Mouse (Mus musculus): Measurements from ENCODE around the gene Tepp. TPM values are rescaled to one million over a fixed set of nuclear protein-coding genes. Genes with fewer than 3 reads are reported as not detected.

The Tepp gene
- polyA plus RNA-seq, 1 experiment from 2014 or later: 0.29 TPM

DNA sequence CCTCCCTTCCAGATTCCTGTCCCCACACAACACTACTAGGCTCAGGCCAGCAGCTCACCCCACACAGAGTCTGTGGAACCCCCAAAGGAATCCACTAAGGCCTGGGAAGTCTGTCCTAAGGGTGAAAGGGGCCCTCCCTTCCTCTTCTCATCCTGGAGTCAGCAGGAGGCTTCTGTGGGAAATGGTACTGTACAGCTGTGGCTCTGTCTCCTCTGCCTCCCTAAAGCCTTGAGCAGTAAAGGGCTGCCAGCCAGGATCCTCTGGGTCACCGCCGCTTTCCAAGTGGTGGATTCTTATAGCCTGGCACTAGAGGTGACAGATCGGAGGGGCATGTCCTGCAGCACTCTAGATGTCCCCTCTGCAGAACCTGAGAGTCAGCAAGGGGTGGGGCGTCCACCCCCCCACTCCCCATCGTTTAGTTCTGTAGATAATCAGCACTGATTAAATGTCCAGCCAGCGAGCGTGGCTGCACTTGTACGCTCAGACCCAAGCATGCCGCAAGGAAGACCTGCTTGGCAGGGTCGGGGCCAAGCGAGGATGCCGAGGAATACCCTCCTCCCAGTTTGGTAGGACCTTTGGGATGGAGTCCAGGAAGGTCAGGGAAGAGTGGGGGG is 63.1 kb downstream of the Tepp start:
- 86% methylated on average over 12 of the region's 12 CpGs for WGBS
- no peaks in the 10 kb centered on the region for H3K27me3 ChIP-seq (ENCODE audit: control insufficient read depth, insufficient read depth, low read length)
- ATAC-seq (ENCODE audit: low FRiP score): no peak
- no peak for DNase-seq (ENCODE audit: low spot score, missing footprints)
- H3K9ac ChIP-seq (ENCODE audit: low read length): no peak overlapping the region
- no peaks in the 10 kb centered on the region for H3K4me1 ChIP-seq (ENCODE audit: control insufficient read depth, insufficient read depth, low read length)
- no peak overlapping the region for H3K27ac ChIP-seq (ENCODE audit: low read depth, low read length)
- no peaks in the 10 kb centered on the region for H3K9me3 ChIP-seq (ENCODE audit: control insufficient read depth, low read length)
- H3K4me2 ChIP-seq: no peak overlapping the region
- peaks cover 2% of the 10 kb centered on the region; the same call in 1 of the 2 replicates for H3K36me3 ChIP-seq (ENCODE audit: control insufficient read depth, insufficient read depth, low read length)
- no peak overlapping the region for H3K4me3 ChIP-seq (ENCODE audit: low read depth, low read length)

DNA sequence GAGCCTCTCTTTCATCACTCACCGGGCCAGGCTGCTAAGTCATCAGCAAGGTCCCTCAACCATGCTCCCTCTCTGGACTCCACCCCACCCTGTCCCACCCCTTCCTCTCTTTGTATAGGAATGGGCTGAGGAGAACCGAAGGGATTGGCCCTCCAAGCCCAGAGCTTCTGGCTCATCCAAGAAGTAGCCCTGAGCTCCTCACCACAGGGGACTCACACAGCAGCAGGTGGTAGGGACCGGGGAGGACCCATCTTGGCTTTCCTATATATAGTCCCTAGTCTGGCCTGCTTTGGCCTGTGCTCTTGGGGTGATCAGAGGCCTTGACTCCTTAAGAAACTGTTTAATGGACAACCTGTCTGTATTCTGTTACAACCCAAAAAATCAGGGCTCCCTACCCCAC is 64.1 kb downstream of the Tepp start:
- Histone ChIP-seq H3K9me3 (ENCODE audit: control insufficient read depth, low read length) (no peaks in the 10 kb centered on the region), H3K4me3 (ENCODE audit: low read depth, low read length) (no peak overlapping the region), H3K9ac (ENCODE audit: low read length) (no peak overlapping the region), H3K27ac (ENCODE audit: low read depth, low read length) (no peak overlapping the region), H3K27me3 (ENCODE audit: control insufficient read depth, insufficient read depth, low read length) (no peaks in the 10 kb centered on the region), H3K4me2 (no peak overlapping the region), H3K4me1 (ENCODE audit: control insufficient read depth, insufficient read depth, low read length) (no peaks in the 10 kb centered on the region), H3K36me3 (ENCODE audit: control insufficient read depth, insufficient read depth, low read length) (peaks cover 2% of the 10 kb centered on the region; the same call in 1 of the 2 replicates)
- WGBS: 92% methylated on average over 3 of the region's 3 CpGs
- DNase-seq (ENCODE audit: low spot score, missing footprints) (no peak), ATAC-seq (ENCODE audit: low FRiP score) (no peak)

DNA sequence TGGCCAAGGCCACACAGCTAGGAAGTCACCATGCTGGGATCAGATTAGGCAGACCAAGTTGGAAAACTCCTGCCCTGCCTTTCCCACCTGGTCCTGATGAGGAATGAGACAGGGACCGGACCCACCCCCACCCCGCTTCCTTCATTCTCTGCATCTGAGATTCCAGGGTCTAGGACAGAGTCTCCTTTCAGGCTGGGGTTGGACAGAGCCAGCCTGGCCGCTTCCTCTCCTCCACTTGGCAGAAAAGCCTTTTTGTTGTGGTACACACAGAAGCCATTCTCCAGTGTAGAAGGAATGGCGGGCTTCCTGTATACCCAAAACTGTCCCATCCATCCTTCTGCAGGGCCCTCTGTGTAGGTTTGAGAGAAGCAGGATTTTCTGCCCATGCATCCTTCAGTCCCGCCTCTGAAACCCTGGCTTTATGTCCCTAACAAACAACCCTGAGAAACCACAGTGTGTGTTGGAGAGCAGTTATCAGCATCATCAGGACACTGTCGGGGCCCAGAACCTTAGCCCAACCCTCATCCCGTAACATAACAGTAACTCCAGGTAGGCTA is 65.1 kb downstream of the Tepp start:
- DNase-seq (ENCODE audit: low spot score, missing footprints) (peak; percentile 60), ATAC-seq (ENCODE audit: low FRiP score) (no peak)
- Histone ChIP-seq H3K27me3 (ENCODE audit: control insufficient read depth, insufficient read depth, low read length) (no peaks in the 10 kb centered on the region), H3K9ac (ENCODE audit: low read length) (no peak overlapping the region), H3K9me3 (ENCODE audit: control insufficient read depth, low read length) (no peaks in the 10 kb centered on the region), H3K36me3 (ENCODE audit: control insufficient read depth, insufficient read depth, low read length) (peaks cover 2% of the 10 kb centered on the region; the same call in 1 of the 2 replicates), H3K4me2 (no peak overlapping the region), H3K27ac (ENCODE audit: low read depth, low read length) (no peak overlapping the region), H3K4me1 (ENCODE audit: control insufficient read depth, insufficient read depth, low read length) (no peaks in the 10 kb centered on the region), H3K4me3 (ENCODE audit: low read depth, low read length) (no peak overlapping the region)
- 84% methylated on average over 7 of the region's 7 CpGs for WGBS

Other genes starting within 250 kb of the Tepp start
- 27.8 and 30.9 TPM in 2 replicates for gene Katnb1, start 229.4 kb upstream of the Tepp start, polyA plus RNA-seq (2014; fragmentation: Nextera tagmentation; extraction: Ambion mirVana)
- gene Kifc3, start 107.8 kb upstream of the Tepp start, polyA plus RNA-seq (2014; fragmentation: Nextera tagmentation; extraction: Ambion mirVana): 2.3 and 3.6 TPM in 2 replicates
- 0.04 TPM in 1 of 2 replicates, not detected in the other for gene Cngb1, start 4.0 kb upstream of the Tepp start, polyA plus RNA-seq (2014; fragmentation: Nextera tagmentation; extraction: Ambion mirVana)
- 8.3 and 8.6 TPM in 2 replicates for gene Zfp319, start 21.4 kb downstream of the Tepp start, polyA plus RNA-seq (2014; fragmentation: Nextera tagmentation; extraction: Ambion mirVana)
- 33.3 and 37.6 TPM in 2 replicates for gene Usb1, start 21.7 kb downstream of the Tepp start, polyA plus RNA-seq (2014; fragmentation: Nextera tagmentation; extraction: Ambion mirVana)
- gene Mmp15, start 41.7 kb downstream of the Tepp start, polyA plus RNA-seq (2014; fragmentation: Nextera tagmentation; extraction: Ambion mirVana): 11.7 and 13.5 TPM in 2 replicates
- gene Cfap20, start 124.3 kb downstream of the Tepp start, polyA plus RNA-seq (2014; fragmentation: Nextera tagmentation; extraction: Ambion mirVana): 139 and 142 TPM in 2 replicates
- gene Csnk2a2, start 179.5 kb downstream of the Tepp start, polyA plus RNA-seq (2014; fragmentation: Nextera tagmentation; extraction: Ambion mirVana): 13.1 and 14.7 TPM in 2 replicates
- not detected in 2 replicates for gene Ccdc113, start 223.5 kb downstream of the Tepp start, polyA plus RNA-seq (2014; fragmentation: Nextera tagmentation; extraction: Ambion mirVana)

Measured in midbrain, embryonic 11.5 days (tissue).